Mouse (Mus musculus): ENCODE data around the gene Atg4d. TPM values are rescaled to one million over a fixed set of nuclear protein-coding genes. Genes with fewer than 3 reads are reported as not detected.
"Not testable (repeated sequence)": the region's sequence is repeated elsewhere in the genome, so short reads cannot be mapped to it uniquely, and the experiment has no call there.

The Atg4d gene
- total RNA-seq (2021): 100 to 1,000 TPM in 1 of 2 experiments, 10 to 100 TPM in 1; 82.0 to 101 TPM
- long read RNA-seq, experiment 1, full-length matches to known transcripts: 162 of 187 reads
- long read RNA-seq, experiment 1, partial matches to known transcripts: 11 of 187 reads
- long read RNA-seq, experiment 1, other reads (novel, unspliced or antisense): 14 of 187 reads
- long read RNA-seq, experiment 2, full-length matches to known transcripts: 63 of 83 reads
- long read RNA-seq, experiment 2, partial matches to known transcripts: 5 of 83 reads
- long read RNA-seq, experiment 2, other reads (novel, unspliced or antisense): 15 of 83 reads

- DNase-seq: peak; percentile 99 to 100
Measured at GRCm38 (mm10) chr9:21265000-21265561, at the start of gene Atg4d. Atg4d (plus strand) TSS chr9:21265293.

DNA sequence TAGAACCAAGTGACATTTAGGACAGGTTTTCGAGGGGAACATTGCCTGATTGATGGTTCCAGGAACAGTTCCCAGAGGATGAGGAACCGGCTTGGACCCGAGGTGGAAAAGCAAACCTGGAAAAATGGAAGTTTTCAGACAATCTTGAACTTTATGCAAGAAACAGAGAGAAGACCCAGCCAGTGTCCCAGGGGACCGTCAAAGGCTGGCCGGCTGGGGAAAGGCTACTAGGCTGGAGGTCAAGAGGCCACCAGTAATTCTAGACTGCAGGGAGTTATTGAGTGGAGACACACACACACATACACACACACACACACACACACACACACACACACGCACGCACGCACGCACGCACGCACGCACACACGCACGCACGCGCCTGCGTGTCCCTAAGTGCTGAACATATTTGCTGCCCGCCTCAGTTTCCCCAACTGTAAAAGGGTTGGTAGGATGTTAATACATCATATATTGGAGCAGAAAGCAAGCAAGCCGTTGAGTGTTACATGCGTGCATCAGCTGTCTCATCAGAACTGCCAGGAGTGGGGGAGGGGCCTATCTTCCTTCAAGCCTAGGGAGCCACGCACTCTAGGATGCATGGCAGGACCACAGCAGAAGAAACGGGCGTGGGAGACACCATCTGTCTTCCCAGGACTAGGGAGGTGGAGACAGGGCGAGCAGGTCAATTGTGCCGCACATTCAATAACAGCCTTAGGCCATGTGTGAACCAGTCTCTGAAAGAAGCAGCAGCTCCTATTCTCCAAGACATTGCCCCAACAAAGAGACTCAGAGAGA is 48.8 kb upstream of the Atg4d start:
- DNase-seq: no peak

DNA sequence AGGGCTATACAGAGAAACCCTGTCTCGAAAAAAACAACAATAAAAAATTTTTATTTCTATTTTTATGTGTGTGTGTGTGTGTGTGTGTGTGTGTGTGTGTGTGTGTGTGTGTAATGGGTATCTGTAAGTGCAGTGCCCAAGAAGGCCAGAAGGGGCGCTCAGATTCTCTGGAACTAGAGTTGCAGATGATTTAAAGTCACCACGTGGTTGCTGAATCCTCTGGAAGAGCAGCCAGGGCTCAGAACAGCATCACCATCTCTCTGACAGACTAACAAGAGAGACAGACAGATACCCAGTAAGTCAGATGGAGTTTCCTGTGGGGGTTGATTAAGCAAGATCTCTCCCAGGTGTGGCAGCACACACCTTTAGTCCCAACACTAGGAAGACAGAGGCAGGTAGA is 45.3 kb upstream of the Atg4d start:
- no peak for DNase-seq

DNA sequence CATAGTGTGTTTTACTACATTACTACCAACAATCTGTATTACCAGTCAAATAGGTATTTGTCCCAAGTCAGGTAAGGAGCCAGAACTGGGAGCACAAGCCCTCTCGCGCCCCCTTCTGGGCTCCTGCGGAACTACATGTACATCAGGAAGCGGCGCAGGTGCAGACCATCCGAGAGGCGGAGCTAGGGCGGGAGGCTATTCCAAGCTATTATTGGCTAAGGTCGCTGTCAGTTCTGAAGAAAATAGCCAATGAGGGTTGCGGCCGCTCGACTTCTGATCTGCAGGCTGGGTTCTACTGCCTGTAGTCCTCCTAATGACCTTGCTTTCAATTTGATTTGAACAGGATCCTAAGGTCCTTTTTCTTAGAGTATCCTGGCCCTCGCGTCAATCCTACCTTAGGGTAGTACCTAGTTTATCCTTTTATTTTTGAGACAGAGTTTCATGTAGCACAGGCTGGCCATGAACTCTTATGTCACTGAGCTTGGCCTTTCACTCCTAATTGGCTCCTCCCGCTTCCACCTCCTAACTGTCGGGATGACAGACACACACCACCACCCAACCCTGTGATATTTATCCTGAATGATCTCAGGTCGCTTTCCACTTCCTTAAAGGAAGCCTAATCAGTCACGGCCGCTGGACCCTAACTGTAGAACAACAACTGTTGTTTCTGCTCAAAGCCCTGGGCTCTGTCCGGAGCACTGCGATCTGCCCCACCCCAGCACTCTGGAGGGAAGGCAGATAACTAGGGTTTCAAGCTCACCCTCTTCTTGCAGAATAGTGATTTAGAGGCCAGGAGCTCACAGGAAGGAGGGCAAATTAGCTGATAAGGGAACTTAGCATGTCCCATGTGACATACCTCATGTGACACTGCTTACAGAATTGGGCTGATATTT is 44.4 kb upstream of the Atg4d start:
- peak; percentile 94 to 95 for DNase-seq

DNA sequence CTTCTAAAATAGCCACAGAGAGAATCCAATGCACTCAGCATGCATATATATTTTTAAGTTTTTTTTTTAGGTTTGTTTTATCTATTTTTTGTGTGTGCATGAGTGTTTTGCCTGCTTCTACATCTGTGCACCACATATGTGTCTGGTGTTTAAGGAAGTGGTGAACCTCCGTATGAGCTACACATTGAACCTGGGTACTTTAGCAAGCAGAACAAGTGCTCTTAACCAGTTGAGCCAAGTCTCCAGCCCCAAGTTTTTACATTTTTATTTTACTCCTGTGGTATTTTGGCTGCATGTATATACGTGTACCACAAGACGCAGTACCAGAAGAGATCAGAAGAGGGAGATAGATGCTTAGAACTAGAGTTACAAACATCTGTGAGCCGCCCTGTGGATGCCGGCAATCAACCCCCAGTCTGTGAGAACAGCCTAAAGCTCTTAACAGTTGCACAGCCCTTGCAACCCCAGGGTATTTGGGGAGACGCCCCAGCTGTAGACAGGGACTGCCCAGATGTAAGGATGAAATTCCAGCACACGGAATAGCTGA is 43.6 kb upstream of the Atg4d start:
- peak; percentile 47 to 75 for DNase-seq

- DNase-seq: not testable (repeated sequence)
Measured at GRCm38 (mm10) chr9:21223490-21223889, 41.6 kb upstream of the Atg4d start.

GRCm38 (mm10) chr9:21223906-21224305 is 41.2 kb upstream of the Atg4d start:
- DNase-seq: no peak

- DNase-seq: peak; percentile 58 to 61
Measured at GRCm38 (mm10) chr9:21224576-21225414, 40.3 kb upstream of the Atg4d start.

- DNase-seq: no peak
Measured at GRCm38 (mm10) chr9:21225415-21225758, 39.7 kb upstream of the Atg4d start.

GRCm38 (mm10) chr9:21227342-21227741 is 37.8 kb upstream of the Atg4d start:
- DNase-seq: no peak

DNA sequence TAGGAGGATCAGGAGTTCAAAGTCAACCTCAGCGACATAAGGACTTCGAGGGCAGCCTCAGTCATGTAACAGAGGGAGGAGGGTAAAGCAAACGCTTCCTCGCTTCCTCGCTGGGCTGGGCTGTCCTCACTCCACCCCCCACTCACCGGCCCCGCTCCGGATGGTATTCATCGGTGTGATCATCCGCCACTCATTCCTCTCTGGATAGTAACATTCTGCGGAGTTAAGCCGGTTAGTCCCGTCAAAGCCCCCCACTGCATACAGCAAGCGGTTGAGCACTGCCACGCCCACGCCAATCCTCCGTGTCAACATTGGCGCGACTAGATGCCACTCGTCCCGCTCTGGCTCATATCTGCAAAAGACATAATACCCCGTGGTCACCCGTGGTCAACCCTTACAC is 33.5 kb upstream of the Atg4d start:
- no peak for DNase-seq

GRCm38 (mm10) chr9:21232867-21233266 is 32.2 kb upstream of the Atg4d start:
- no peak for DNase-seq

DNA sequence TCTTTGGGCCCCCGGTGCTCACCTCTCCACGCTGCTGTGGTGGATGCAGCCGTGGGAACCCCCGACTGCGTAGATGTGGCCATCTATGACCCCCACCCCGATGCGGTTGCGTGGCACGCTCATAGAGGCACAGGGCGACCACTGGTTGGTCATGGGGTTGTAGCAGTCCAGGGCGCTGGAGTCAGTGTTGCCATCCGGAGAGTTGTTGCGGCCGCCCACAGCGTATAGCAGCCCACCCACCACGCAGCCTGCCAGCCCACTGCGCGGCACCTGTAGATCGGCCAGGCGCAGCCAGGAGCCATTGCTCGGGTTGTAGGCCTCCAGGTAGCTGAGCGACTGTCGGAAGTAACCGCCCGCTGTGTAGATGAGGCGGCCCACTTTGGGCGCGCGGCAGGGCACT is 31.7 kb upstream of the Atg4d start:
- DNase-seq: no peak

GRCm38 (mm10) chr9:21233805-21234204 is 31.3 kb upstream of the Atg4d start:
- DNase-seq: no peak

- peak in 1 of 2 experiments; percentile 42 for DNase-seq
Measured at GRCm38 (mm10) chr9:21235341-21235740, 29.8 kb upstream of the Atg4d start.

GRCm38 (mm10) chr9:21236991-21237367 is 28.1 kb upstream of the Atg4d start:
- no peak for DNase-seq

GRCm38 (mm10) chr9:21237368-21238003 is 27.6 kb upstream of the Atg4d start:
- DNase-seq: peak in 1 of 2 experiments; percentile 50

GRCm38 (mm10) chr9:21238004-21238732 is 26.9 kb upstream of the Atg4d start:
- peak; percentile 69 to 77 for DNase-seq

DNA sequence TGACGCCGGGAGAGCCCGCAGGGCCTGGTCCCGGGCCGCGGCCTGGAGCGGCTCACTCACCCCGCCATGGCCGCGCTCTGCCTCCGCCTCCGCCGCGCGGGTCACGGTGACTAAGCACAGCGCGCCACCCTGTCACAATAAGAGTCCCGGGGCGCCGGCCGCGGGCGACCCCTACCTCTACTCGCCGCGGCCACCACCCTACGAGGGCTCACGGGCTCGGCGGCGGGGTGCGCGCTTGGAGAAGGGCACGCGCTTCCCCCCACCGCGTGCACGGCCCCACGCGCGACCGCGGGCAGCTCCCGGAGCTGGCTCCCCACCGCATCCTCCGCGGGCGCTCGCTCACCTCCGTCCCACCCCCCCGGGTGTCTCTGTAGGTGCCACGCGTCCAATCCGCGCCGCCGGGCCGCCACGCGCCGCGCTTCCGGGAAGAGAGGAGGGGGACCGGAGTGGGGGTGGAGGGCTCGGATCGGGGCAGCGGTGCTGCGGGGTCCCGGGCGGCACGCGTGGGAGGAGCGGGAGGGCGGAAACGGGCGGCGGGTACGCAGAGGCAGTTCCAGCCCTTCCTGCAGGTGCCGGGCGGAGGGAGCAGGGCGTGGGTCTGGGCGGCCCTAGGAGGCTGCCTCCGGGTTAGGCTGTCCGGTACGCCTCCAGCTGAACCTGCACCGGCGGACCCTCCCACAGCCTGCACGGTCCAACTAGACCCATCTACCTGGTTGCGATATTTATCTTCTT is 26.2 kb upstream of the Atg4d start, which contains the start of gene Keap1:
TSS of gene Keap1 (minus strand) at position 629 of the 732 bp plus-strand sequence.
- peak; percentile 88 for DNase-seq
